Mouse (Mus musculus) CD4-positive helper T cell, adult 2 months (primary cell): ENCODE measurements around the gene Ccndbp1.
"Not testable (repeated sequence)": the region's sequence is repeated elsewhere in the genome, so short reads cannot be mapped to it uniquely, and the experiment has no call there.

Source experiments
- DNase-seq: peaks from one replicate; pipeline ENCODE4 v3.0.0-alpha.2; 2012; ENCODE audit warnings: low read depth, missing footprints, low spot score

Gene Ccndbp1

DNA sequence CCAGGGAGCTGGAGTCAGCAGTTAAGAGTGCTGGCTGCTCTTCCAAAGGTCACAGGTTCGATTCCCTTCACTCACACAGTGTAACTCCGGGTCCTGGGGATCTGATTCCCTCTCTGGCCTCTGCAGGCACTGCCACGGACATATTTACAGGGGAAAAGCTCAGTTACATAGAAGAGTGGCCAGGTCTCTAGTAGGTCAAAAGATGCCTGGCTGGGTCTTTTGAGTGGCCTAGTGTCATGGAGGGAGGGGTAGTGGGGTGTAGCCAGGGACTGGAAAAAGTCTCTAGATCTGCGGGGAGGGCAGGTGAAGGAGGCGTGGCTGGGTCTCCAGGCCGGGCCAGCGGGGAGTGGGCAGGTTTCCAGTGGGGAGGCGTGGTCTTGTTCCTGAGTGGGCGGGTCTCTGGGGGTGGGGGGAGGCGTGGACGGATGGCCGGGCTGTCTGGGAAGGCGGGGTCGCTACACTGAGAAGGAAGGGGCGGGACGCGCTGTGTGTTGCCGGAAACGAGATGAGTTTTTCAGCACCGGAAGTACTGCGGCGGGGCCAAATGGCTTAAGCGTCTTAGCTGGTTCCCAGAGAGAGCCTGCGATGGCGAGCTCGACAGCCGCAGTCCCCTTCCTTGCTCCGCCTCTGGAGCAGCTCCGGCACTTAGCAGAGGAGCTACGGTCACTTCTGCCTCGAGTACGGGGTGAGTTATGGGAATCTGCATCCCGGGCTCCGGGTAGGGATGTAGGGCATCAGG, at the start of gene Ccndbp1:
TSS of gene Ccndbp1 (plus strand) at position 479 of the 739 bp plus-strand sequence.
- DNase-seq: peak; percentile 93

DNA sequence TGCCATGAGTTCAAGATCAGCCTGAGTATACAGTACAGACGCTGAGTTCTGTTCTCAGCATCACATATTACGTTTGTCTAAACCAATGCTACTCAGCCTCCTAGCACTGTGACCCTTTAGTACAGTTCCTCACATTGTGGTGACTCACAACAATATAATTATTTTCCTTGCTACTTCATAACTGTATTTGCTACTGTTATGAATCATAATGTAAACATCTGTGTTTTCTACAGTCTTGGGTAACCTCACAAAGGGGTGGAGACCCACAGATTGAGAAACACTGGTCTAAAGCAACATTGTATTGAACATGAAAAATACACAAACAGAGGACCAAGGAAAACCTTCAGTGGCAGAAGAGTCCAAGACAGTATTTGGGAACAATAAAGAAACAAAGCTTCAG, 48.8 kb upstream of the Ccndbp1 start:
- DNase-seq: no peak

DNA sequence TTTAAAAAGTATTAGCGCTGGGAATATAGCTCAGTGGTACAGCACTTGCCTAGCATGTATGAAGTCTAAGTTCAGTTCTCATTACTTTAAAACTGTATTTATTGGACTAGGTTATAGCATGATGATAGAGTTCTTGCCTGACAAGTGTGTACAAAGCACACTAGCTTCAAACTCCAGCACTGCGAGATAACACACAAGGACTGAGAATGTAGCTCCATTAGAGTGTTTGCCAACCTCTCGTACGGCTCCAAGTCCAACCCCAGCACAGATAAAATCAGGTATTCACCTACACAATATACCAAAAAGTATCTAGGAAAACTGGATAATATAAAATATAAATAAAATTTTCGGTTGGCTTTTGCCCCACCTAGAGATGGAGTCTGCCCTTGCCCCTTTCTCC, 48.4 kb upstream of the Ccndbp1 start:
- no peak for DNase-seq

DNA sequence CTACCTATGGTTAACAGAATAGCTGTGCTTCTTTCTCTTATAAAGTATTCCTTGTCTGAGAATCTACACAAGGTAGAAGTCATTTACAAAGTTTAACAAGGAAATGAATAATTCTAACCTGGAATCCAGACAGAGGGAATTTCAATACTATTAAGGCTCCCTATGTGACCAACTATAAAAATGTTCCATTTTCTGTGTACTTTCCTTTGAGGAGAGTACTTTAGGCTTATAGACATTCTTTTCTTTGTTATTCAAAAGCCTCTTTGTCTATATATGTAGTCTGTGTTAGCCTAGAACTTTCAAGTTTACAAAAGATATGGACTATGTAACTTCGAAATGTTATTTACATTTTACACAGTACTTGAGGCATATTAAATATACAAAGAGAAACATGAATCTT, 47.9 kb upstream of the Ccndbp1 start:
- no peak for DNase-seq

DNA sequence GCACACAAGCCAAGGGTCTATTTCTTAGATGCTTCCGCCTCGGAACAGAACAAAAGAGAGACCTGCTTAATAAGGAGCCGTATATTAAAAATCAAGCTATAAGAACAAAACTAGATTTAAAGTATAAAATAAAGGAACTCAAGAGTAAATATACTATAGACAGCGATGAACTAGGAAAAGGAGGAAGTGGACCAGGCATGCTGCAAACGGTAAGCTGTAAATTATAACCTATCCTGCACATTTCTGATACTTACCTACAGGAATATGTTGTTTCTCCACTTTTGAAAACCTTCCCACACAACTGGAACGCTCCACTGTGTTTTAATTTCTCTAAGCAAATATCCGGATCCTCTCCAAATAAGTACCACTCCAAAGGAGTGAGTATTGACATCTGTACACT, 45.1 kb upstream of the Ccndbp1 start:
- no peak for DNase-seq

DNA sequence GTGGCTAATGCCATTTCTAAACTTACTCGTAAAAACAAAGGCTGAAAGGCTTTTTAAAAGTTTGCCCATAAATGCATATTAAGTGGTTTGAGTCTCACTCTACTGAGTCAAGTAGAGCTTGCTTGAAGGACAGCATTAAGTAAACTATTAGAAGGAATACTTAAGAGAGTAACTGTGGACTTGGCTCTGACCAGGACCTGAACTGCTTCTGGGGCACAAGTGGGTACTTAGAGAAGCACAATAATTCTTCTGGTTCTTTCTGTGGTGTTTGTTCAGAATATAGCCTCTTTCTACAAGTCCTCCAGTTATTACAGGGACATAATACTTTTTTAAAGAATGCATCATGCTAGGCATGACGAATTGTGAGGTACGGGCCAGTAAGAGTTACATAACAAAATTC, 42.7 kb upstream of the Ccndbp1 start:
- DNase-seq: no peak

DNA sequence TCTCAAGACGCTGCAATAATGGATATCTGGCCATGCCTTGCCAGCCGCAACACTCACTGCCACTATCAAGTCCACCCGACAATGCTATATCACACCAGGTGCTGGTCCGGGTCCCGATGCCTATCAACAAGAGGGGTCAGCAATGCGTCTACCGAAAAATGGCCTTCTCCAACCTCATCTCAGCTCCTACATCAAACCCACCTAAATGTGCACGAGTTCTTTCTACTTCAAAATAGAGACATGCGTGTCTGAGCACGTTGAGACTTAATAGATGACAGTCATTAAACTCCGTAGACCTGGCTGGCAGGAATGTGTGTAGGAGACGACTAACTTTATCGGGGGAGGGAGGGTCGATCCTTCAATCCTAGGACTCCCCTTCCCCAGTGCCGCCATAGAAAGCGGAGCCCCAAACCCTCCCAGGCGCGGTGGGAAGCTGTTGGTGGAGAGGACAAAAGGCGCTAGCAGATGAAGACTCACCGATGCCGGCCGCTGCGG, 38.1 kb upstream of the Ccndbp1 start:
- DNase-seq: no peak

DNA sequence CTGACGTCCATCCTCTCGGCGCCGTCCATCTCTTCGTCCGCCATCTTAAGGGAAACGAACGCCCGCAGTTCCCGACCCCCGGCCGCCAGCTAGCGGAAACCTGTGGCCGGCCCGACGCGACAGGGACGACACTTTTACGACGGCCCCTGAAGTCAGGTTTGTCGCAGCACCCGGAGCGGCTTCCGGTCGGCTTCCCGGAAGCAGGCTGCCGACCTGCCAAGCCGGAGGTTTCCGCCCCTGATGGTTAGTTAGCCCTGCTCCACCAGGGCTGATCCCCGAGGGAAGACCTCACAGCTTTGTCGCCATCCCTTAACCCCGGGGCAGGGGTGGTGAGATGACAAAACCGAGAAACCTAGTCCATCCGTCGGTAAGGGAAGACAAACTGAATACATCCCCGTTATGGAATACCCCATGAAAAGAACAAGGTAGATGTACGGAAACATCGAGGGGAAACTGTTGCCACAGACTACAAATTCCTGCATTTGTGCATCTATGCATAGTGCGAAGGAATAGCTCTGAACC, 37.6 kb upstream of the Ccndbp1 start, which contains the start of gene Ubr1:
TSS of gene Ubr1 (minus strand) at position 157 of the 522 bp plus-strand sequence.
- DNase-seq: peak; percentile 93

DNA sequence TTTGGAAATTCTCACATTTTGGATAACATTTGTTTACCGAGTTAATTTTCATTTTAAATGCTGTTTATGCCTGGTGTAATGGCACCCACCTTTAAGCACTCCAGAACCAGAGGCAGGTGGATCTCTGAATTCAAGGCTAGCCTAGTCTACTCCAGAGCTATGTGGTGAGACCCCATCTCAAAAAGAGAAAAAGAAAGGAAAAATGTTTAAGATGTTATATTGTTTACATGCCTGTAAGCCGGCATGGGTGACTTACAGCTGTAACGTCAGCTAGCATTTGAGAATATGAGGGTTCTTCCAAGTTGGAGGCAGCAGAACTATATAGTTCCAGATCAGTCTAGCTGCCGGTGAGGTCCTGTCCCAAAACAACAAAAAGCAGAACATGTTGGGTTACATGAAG, 36.4 kb upstream of the Ccndbp1 start:
- no peak for DNase-seq

DNA sequence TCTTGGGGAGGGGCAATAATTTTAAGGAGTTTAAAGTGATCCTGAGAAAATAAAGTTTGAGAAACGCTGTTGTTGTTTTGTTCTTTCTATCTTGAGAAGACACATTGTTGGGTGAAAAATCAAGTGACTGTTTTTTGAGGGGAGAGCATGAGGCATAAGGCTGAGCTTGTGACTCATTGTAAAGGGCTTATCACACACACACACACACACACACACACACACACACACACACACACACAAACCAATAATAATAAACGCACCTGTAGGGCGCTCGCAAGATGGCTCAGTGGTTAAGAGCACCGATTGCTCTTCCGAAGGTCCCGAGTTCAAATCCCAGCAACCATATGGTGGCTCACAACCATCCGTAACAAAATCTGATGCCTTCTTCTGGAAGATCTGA, 35.9 kb upstream of the Ccndbp1 start:
- DNase-seq: not testable (repeated sequence)

DNA sequence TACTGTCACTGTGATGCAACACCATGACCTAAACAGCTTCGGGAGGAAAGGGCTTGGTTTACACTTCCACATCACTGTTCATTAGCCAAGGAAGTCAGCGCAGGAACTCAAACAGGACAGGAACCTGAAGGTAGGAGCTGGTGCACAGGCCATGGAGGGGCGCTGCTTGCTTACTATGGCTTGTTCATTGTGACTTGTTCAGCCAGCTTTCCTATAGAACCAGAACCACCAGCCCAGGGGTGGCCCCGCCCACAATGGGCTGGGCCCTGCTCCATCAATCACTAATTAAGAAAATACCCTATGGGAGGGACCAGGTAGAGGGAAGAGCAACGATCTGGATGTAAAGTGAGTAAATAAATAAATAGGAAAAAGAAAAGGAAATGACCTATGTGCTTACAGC, 35.2 kb upstream of the Ccndbp1 start:
- peak; percentile 13 for DNase-seq

DNA sequence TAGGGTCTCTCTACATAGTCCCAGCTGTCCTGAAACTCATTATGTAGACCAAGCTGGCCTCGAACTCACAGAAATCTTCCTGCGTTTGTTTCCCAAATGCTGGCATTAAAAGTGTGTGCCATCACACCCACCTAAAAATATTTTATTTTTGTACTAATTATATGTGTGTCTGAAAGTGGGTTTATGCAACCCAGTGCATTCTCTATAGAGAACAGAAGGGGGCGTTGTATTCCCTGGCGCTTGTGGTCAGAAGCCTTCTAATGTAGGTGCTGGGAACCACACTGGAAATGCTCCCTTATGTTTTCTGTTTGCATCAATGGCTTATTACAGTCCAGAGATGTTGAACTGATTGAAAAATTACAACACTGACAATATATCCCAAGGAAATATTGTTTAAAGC, 31.9 kb upstream of the Ccndbp1 start:
- peak; percentile 56 for DNase-seq

DNA sequence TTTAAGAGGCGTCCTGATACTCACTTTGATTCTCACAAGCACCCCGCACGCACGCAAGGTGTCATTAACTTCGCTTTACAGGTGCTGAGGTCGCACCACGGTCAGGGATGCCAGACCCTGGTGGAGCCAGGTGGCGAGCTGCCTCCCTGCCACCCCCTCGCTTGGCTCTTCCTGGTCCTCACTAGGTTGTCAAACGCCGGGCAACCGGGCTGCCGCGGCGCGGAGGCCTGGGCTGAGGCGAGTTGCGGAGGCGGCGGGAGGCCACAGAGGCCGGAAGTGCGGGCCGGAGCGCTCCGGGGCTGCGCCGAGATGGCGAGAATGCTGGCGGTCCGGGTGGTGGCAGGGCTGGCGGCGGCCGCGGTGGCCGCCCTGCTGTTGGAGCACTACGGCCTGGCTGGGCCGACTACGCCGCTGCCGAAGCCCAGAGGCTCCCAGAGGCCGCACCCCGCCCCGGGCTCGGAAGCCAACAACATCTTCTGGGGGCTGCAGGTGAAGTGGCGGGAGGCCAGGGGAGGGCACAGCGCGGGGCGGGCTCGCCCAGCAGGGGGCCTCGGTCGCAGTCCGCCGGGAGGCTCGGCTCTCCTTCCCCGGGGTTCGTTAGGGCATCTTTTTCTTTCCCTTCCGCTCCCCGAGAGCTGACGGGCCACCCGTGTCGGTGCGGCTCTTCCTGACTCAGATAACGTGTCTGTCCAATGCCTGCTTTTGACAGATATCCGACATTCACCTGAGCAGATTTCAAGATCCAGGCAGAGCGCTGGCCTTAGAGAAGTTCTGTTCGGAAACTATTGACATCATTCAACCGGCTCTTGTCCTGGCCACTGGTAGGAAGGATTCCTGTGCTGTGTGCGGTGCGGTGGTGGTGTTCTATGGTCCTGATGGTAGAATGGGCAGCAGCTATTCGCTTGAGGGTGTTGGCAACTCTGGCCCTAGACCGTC, 30.9 kb upstream of the Ccndbp1 start, which contains the start of gene Tmem62:
TSS of gene Tmem62 (plus strand) at position 28 of the 936 bp plus-strand sequence.
- DNase-seq: peak; percentile 79

DNA sequence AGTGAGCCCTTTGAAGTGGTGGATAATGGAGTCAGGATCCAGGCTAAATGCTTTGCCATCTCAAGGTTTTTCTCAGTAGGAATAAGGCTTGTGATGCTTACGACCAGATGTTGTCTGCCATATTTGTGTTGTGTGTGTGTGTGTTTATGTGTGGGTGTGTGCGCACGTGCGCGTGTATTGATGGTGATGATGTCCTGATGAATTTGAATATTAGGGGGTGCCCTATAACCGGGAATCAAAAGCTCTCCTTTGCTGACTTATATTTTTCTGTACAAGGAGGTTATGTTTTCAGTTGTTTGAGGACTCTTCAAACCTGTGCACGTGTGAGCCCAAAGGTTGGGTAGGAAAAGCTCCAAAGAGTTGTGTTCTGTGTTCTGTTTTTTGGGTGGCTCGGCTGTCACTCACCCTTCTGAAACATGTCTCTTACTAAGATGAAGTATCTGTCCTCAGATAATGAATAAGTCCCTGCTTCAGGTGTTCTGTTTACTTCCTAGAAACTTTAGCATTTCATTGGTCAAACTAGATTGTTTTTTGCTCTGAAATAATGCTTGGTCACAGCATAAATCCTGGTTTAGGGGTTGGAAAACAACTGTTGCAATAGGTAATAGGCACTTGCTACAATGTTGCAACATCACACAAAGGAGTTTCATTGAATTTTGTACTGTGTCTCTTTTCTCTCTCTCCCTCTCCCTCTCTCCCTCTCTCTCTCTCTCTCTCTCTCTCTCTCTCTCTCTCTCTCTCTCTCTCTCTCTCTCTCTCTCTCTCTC, 30.1 kb upstream of the Ccndbp1 start:
- peak; percentile 34 for DNase-seq

DNA sequence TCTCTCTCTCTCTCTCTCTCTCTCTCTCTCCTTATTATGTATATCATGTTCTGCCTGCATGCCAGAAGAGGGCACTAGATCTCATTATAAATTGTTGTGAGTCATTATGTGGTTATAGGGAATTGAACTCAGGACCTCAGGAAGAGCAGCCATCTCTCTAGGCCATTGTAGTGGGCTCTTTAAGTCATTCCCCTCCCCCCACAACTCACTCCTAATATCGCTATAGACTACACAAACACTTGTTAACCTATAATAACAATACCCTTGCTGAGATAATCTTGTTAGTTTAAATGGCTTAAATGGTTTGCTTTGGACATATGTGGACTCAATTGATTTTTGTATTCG, 29.5 kb upstream of the Ccndbp1 start:
- DNase-seq: peak; percentile 60

DNA sequence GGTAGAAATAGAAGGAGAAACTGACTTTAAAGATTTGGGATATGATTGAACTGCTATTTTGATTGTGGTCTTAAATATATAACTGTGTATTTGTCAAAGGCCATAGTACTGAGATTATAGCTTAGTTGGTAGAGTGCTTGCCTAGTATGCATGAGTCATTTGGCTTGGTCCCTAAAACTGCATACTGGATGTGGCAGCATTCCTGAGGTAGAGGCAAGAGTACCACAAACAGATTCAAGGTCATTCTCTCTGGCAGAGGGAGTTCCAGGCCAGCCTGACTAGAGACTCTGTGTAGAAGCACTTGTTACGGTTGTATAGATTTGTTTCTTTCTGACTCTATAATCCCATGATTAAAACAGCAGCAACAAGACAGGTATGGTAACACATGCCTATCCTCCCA, 28.4 kb upstream of the Ccndbp1 start:
- no peak for DNase-seq

DNA sequence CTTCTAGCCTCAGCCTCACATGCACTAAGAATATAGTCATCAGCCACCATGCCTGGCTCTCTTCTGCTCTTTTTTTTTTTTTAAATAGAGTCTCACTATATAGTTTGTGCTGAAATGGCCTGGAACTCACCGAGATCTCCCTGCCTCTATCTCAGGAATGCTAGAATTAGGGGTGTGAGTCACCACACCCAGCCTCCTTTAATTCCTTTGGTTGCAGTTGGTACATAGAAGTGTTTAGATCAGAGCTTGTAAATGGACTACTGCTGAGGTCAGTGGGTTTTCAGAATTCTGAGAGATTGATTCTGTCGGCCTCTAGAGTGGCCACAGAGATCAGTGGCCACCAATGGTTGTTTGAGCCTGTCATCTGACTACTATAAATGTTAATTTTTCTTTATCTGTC, 27.3 kb upstream of the Ccndbp1 start:
- DNase-seq: no peak

DNA sequence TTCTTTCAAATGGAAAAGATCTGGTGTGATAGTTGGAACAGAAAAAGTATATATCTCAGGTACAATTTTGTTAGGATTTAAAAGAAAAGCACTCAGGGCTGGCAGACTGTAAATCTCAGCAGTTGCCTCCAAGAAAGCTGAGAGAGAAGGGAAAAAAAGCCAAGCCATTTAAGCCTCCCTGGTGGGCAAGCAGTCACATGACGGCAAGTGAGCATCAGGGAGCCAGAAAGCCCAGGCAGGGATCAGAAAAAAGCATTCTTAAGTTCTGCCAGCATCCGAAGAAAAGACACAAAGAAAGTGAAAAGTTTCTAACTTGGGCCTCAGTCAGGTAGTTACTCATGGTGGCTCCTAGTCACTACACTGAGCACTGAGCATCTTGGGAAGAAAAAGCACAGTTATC, 24.6 kb upstream of the Ccndbp1 start:
- no peak for DNase-seq

DNA sequence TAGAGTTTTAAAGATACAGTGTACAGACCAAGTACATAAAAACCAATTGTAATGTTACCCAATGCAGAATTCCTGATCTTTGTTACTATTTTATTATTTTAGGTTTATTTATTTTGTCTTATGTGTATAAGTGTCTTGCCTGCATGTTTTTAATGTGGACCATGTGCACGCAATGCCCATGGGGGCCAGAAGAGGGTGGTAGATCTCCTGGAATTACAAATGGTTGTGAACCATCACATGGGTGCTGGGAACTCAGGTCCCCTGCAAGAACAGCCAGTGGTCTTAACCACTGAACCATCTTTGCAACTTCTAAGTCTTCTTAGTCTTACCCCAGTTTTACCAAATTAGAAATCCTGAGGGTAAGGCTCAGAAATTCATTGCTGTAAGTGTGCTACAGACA, 23.0 kb upstream of the Ccndbp1 start:
- DNase-seq: peak; percentile 23

DNA sequence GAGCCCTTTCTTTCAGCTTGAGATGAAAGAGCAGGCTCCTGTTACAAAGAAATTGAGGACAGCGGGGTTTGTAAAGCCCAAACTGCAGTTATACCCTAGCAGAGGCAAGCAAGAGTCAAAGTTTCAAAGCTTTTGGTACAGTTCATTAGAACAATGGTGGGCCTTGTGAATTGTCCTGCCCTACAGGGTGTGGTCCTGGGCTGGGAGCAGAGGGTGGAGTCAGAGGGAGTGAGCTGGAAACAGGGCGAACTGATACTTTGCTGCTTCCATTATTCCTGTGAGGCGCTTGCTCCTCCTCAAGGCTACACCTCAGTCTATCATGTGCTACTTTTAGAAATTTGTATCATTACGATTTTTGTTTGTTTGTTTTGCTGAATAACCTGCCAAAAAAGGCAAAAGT, 17.0 kb upstream of the Ccndbp1 start:
- DNase-seq: no peak

DNA sequence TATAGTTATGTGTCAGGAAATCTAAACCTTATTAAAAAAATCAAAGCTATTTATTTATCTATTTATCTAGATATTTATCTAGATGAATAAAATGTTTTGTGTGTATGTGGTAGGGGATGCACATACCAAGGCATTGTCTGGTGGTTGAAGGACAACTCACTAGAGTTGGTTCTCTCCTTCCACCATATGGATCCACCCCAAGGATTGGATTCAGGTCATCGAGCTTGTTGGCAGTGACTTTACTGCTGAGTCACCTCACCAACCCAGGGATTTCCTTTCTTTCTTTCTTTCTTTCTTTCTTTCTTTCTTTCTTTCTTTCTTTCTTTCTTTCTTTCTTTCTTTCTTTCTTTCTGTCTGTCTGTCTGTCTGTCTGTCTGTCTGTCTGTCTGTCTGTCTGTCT, 11.6 kb upstream of the Ccndbp1 start:
- DNase-seq: not testable (repeated sequence)

DNA sequence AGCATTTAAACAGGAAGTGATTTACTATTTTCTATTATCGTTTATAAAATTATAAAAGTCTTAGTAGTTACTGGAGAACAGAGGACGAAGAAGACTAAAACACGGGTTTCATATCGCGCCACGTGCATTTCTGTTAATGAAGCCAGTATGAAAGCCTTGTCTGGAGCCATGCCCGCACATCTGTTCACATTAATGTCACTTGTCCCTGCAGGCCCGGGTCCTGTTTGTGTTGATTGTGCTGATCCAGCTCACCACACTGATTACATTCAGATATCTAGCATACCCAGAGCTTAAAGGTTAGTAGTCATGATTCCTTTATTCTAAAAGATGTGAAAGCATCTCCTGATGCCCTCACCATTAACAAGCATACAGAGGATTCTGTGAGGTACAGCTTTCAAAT, 9.3 kb upstream of the Ccndbp1 start:
- no peak for DNase-seq
